Mouse (Mus musculus): ENCODE measurements at regions not wholly inside any gene's neighbourhood (a gene's known extent, or its start where the extent isn't known, plus 50 kb on each side); places are given as distances from the start of the nearest gene placed in this dataset.

- DNase-seq (ENCODE audit: low spot score), result no peak
- WGBS, result 79% methylated on average over 21 of the region's 21 CpGs
- no peak overlapping the region for H3K4me3 ChIP-seq (ENCODE audit: low read depth, low read length)
Measured at GRCm38 (mm10) chr5:118841210-118842016, 280.9 kb downstream of the Med13l start.

GRCm38 (mm10) chr5:118842017-118842396 lies 281.5 kb downstream of the Med13l start:
- Histone ChIP-seq H3K36me3 (ENCODE audit: control insufficient read depth, insufficient read depth, low read length) (no peaks in the 10 kb centered on the region), H3K27me3 (ENCODE audit: control insufficient read depth, insufficient read depth, low read length) (no peaks in the 10 kb centered on the region), H3K4me2 (ENCODE audit: low read depth) (no peak overlapping the region), H3K9ac (ENCODE audit: low read length) (no peak overlapping the region), H3K4me1 (ENCODE audit: control insufficient read depth, insufficient read depth, low read length) (no peaks in the 10 kb centered on the region), H3K9me3 (ENCODE audit: control insufficient read depth, low read length) (no peaks in the 10 kb centered on the region), H3K27ac (ENCODE audit: low read depth, low read length) (no peak overlapping the region), H3K4me3 (ENCODE audit: low read depth, low read length) (no peak overlapping the region)
- DNase-seq (ENCODE audit: low spot score) (no peak), ATAC-seq (ENCODE audit: insufficient read depth, low FRiP score, low TSS enrichment) (no peak)
- WGBS, result 74% methylated on average over 10 of the region's 10 CpGs

More at GRCm38 (mm10) chr5:118841210-118842016, 280.9 kb downstream of the Med13l start:
- H3K4me2 ChIP-seq (ENCODE audit: low read depth), result no peak overlapping the region
- ATAC-seq (ENCODE audit: insufficient read depth, low FRiP score, low TSS enrichment), result no peak
- no peak overlapping the region for H3K9ac ChIP-seq (ENCODE audit: low read length)
- no peaks in the 10 kb centered on the region for H3K4me1 ChIP-seq (ENCODE audit: control insufficient read depth, insufficient read depth, low read length)
- H3K36me3 ChIP-seq (ENCODE audit: control insufficient read depth, insufficient read depth, low read length), result no peaks in the 10 kb centered on the region
- H3K27me3 ChIP-seq (ENCODE audit: control insufficient read depth, insufficient read depth, low read length), result no peaks in the 10 kb centered on the region
- no peaks in the 10 kb centered on the region for H3K9me3 ChIP-seq (ENCODE audit: control insufficient read depth, low read length)
- no peak overlapping the region for H3K27ac ChIP-seq (ENCODE audit: low read depth, low read length)

GRCm38 (mm10) chr5:118857001-118857400 lies 296.5 kb downstream of the Med13l start:
- 34% methylated on average over 12 of the region's 12 CpGs for WGBS
- H3K9ac ChIP-seq (ENCODE audit: low read length), result no peak overlapping the region
- H3K27ac ChIP-seq (ENCODE audit: low read depth, low read length), result no peak overlapping the region
- ATAC-seq (ENCODE audit: insufficient read depth, low FRiP score, low TSS enrichment) (no peak), DNase-seq (ENCODE audit: low spot score) (no peak)
- no peak overlapping the region for H3K4me3 ChIP-seq (ENCODE audit: low read depth, low read length)
- H3K4me1 ChIP-seq (ENCODE audit: control insufficient read depth, insufficient read depth, low read length), result no peaks in the 10 kb centered on the region
- no peaks in the 10 kb centered on the region for H3K9me3 ChIP-seq (ENCODE audit: control insufficient read depth, low read length)
- H3K36me3 ChIP-seq (ENCODE audit: control insufficient read depth, insufficient read depth, low read length), result no peaks in the 10 kb centered on the region
- H3K4me2 ChIP-seq (ENCODE audit: low read depth), result no peak overlapping the region
- no peaks in the 10 kb centered on the region for H3K27me3 ChIP-seq (ENCODE audit: control insufficient read depth, insufficient read depth, low read length)

- no peaks in the 10 kb centered on the region for H3K4me1 ChIP-seq (ENCODE audit: control insufficient read depth, insufficient read depth, low read length)
- H3K27me3 ChIP-seq (ENCODE audit: control insufficient read depth, insufficient read depth, low read length), result no peaks in the 10 kb centered on the region
- H3K4me3 ChIP-seq (ENCODE audit: low read depth, low read length), result no peak overlapping the region
- 85% methylated on average over 13 of the region's 13 CpGs for WGBS
- no peak overlapping the region for H3K4me2 ChIP-seq (ENCODE audit: low read depth)
- no peak overlapping the region for H3K9ac ChIP-seq (ENCODE audit: low read length)
- no peak overlapping the region for H3K27ac ChIP-seq (ENCODE audit: low read depth, low read length)
- no peak for DNase-seq (ENCODE audit: low spot score)
- H3K36me3 ChIP-seq (ENCODE audit: control insufficient read depth, insufficient read depth, low read length), result no peaks in the 10 kb centered on the region
- H3K9me3 ChIP-seq (ENCODE audit: control insufficient read depth, low read length), result no peaks in the 10 kb centered on the region; the same call in 1 of the 2 replicates
- no peak for ATAC-seq (ENCODE audit: insufficient read depth, low FRiP score, low TSS enrichment)
Measured at GRCm38 (mm10) chr5:118861143-118861847, 300.8 kb downstream of the Med13l start.

GRCm38 (mm10) chr5:118867511-118867910 lies 307.0 kb downstream of the Med13l start:
- DNase-seq (ENCODE audit: low spot score), result no peak
- H3K4me1 ChIP-seq (ENCODE audit: control insufficient read depth, insufficient read depth, low read length), result no peaks in the 10 kb centered on the region
- no peak overlapping the region for H3K4me2 ChIP-seq (ENCODE audit: low read depth)
- no peak overlapping the region for H3K4me3 ChIP-seq (ENCODE audit: low read depth, low read length)
- ATAC-seq (ENCODE audit: insufficient read depth, low FRiP score, low TSS enrichment), result no peak
- no peaks in the 10 kb centered on the region for H3K36me3 ChIP-seq (ENCODE audit: control insufficient read depth, insufficient read depth, low read length)
- H3K9me3 ChIP-seq (ENCODE audit: control insufficient read depth, low read length), result no peaks in the 10 kb centered on the region; the same call in 1 of the 2 replicates
- no peak overlapping the region for H3K27ac ChIP-seq (ENCODE audit: low read depth, low read length)
- no peak overlapping the region for H3K9ac ChIP-seq (ENCODE audit: low read length)
- no peaks in the 10 kb centered on the region for H3K27me3 ChIP-seq (ENCODE audit: control insufficient read depth, insufficient read depth, low read length)
- WGBS, result 90% methylated on average over 5 of the region's 5 CpGs

GRCm38 (mm10) chr5:118869330-118869729 lies 308.9 kb downstream of the Med13l start:
- Histone ChIP-seq H3K9ac (ENCODE audit: low read length) (no peak overlapping the region), H3K27me3 (ENCODE audit: control insufficient read depth, insufficient read depth, low read length) (no peaks in the 10 kb centered on the region), H3K4me2 (ENCODE audit: low read depth) (no peak overlapping the region), H3K4me3 (ENCODE audit: low read depth, low read length) (no peak overlapping the region), H3K36me3 (ENCODE audit: control insufficient read depth, insufficient read depth, low read length) (no peaks in the 10 kb centered on the region), H3K27ac (ENCODE audit: low read depth, low read length) (no peak overlapping the region), H3K9me3 (ENCODE audit: control insufficient read depth, low read length) (no peaks in the 10 kb centered on the region), H3K4me1 (ENCODE audit: control insufficient read depth, insufficient read depth, low read length) (no peaks in the 10 kb centered on the region)
- ATAC-seq (ENCODE audit: insufficient read depth, low FRiP score, low TSS enrichment), result no peak
- WGBS, result 83% methylated on average over 9 of the region's 9 CpGs
- no peak for DNase-seq (ENCODE audit: low spot score)

GRCm38 (mm10) chr5:118873871-118874270 lies 313.4 kb downstream of the Med13l start:
- no peaks in the 10 kb centered on the region for H3K9me3 ChIP-seq (ENCODE audit: control insufficient read depth, low read length)
- no peak overlapping the region for H3K27ac ChIP-seq (ENCODE audit: low read depth, low read length)
- H3K4me2 ChIP-seq (ENCODE audit: low read depth), result no peak overlapping the region
- no peaks in the 10 kb centered on the region for H3K4me1 ChIP-seq (ENCODE audit: control insufficient read depth, insufficient read depth, low read length)
- peaks cover 26% of the 10 kb centered on the region for H3K27me3 ChIP-seq (ENCODE audit: control insufficient read depth, insufficient read depth, low read length)
- 60% methylated on average over 7 of the region's 7 CpGs for whole genome bisulfite sequencing
- H3K36me3 ChIP-seq (ENCODE audit: control insufficient read depth, insufficient read depth, low read length), result no peaks in the 10 kb centered on the region
- DNase-seq (ENCODE audit: low spot score) (no peak), ATAC-seq (ENCODE audit: insufficient read depth, low FRiP score, low TSS enrichment) (no peak)
- no peak overlapping the region for H3K4me3 ChIP-seq (ENCODE audit: low read depth, low read length)
- H3K9ac ChIP-seq (ENCODE audit: low read length), result no peak overlapping the region

GRCm38 (mm10) chr5:118875096-118875637 lies 314.7 kb downstream of the Med13l start:
- Histone ChIP-seq H3K4me2 (ENCODE audit: low read depth) (no peak overlapping the region), H3K4me3 (ENCODE audit: low read depth, low read length) (no peak overlapping the region), H3K4me1 (ENCODE audit: control insufficient read depth, insufficient read depth, low read length) (no peaks in the 10 kb centered on the region), H3K9me3 (ENCODE audit: control insufficient read depth, low read length) (no peaks in the 10 kb centered on the region), H3K27me3 (ENCODE audit: control insufficient read depth, insufficient read depth, low read length) (peaks cover 28% of the 10 kb centered on the region), H3K27ac (ENCODE audit: low read depth, low read length) (no peak overlapping the region), H3K9ac (ENCODE audit: low read length) (no peak overlapping the region), H3K36me3 (ENCODE audit: control insufficient read depth, insufficient read depth, low read length) (no peaks in the 10 kb centered on the region)
- 67% methylated on average over 10 of the region's 10 CpGs for WGBS
- DNase-seq (ENCODE audit: low spot score) (no peak), ATAC-seq (ENCODE audit: insufficient read depth, low FRiP score, low TSS enrichment) (no peak)

Data from neural tube, embryonic 11.5 days (tissue).